Mouse (Mus musculus) liver, adult (tissue): ENCODE results near the gene Snrnp25.

ENCODE experiments used
- GATA4 ChIP-seq: IDR thresholded peaks from 2 replicates; pipeline ENCODE4 v1.6.1; 2014; ENCODE audit warnings: mild to moderate bottlenecking, low read length; ENCODE audit not compliant: insufficient replicate concordance

Snrnp25 gene

DNA sequence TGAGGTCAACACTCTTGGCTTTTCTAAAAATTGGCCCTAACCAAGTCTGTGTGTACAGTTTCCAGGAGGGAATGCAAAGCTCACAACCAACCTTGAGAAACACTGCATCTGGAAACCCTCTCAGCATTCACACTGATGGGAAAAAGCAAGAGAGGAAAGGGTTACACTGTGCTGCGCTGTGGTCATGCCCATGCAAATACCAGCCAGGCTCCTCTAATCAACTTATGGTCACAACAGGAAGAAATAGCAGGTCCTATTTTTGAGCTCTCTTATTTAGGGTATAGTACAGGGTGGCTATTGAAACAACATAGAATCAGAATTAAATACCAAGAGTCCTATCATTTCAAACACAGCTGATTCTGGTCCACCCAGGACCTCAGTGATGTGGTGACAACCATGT is 39.4 kb downstream of the Snrnp25 start:
- TF ChIP-seq GATA4 = no peak

GRCm38 (mm10) chr11:32245614-32246013 is 40.4 kb downstream of the Snrnp25 start:
- TF ChIP-seq GATA4 = no peak

DNA sequence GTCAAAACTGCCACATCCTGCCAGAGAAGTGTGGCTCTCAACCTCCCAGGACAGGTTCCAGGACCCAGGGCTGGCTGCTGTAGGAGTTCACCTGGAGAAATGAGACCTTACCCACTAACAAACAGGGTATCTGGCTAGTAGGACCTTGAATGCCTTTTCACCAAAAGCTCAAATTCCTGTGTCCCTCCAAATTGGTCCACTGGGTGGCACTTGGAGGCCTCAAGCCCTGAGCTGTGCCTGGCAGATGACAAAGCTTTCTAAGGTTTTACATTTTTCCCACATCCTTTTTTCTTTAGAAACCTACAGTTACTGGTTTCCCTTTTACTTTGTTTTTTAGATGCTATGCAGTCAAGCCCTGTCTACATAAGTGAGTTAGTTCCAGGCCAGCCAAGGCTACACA is 41.9 kb downstream of the Snrnp25 start:
- no peak for TF ChIP-seq GATA4

- no peak for TF ChIP-seq GATA4
Measured at GRCm38 (mm10) chr11:32248350-32248749, 43.1 kb downstream of the Snrnp25 start.

DNA sequence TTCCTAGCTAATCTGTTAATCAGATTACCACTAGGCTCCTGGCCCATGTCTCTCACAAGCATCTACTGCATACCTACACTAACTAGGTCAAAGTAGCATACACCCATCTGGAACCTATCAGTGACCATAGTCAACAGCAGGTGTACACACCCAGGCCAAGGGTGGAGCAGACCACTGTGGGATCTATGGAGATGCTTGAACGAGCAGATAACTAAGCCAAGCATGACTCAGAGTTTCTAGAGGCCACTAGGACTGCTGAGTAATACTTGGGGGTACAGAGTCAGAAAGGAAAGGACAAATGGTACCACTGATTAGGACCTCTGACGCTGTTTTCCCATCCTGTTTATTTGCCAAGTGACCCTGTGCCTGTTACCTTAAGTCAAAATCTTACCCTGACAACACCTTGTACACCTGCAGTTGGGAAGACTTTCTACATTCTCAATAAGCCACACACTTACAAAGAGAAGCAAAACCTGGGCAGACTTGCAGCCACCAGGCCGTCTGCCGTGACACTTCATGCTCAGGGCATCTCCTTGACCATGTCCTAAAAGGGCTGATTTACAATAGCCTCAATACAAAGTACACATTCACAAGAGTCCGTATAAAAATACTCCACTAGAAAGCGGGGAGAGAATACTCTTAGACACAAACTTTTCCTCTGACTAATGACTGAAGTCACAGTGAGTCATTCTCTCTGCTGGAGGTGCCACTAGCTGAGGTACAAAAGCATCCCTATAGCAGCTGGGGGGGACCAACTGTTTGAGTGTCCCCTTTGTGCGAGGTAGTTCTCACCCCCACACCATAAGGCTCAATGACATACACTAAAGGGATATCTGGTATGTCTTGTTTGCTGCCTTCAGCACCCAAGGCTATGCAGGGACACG is 45.9 kb downstream of the Snrnp25 start:
- TF ChIP-seq GATA4 = no peak

DNA sequence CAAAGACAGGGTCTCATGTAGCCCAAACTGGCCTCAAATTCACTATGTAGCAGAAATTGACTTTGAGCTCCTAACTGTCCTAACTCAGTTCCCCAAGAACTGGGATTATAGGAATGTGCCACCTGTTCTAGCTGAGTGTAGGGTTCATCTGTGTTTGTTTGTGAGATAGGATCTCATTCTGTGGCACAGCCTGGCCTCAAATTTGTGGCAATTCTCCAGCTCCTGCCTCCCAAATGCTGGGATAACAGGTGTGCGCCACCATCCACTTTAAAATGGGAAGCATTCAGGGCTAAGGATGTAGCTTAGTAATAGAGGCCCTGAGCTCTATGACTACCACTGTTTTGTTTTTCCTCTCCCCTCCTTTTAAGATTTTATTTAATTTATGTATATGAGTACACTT is 47.9 kb downstream of the Snrnp25 start:
- TF ChIP-seq GATA4 = no peak

GRCm38 (mm10) chr11:32256146-32256545 is 50.9 kb downstream of the Snrnp25 start:
- no peak for TF ChIP-seq GATA4

DNA sequence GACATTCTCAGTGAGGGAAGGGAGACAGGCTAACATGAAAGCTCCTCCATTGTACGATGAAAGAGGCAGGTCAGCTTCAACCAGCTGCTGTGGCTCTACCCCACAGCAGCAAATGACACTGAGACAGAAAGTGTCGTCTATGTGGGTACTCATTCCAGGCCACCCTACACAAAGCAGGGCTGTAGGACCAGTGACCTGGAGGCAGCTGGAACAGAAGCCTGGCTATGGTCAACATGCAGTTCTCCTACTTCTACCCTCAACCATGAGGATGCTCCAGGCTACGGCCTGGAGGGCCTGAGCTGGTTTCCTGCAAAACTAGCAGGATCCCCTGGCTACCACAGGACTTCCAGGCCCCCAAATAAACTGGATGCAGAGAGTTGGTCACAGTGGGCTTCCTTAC is 51.4 kb downstream of the Snrnp25 start:
- no peak for TF ChIP-seq GATA4
